Mouse (Mus musculus) ES-E14 (cell line): ENCODE results near the gene Camk2n1.

ENCODE experiments used
- CHD2 ChIP-seq: IDR thresholded peaks from 2 replicates; pipeline ENCODE4 v1.6.1; 2014; ENCODE audit warnings: mild to moderate bottlenecking, low read depth, low read length, inconsistent platforms
- ZC3H11A ChIP-seq: IDR thresholded peaks from 2 replicates; pipeline ENCODE4 v1.6.1; 2012; ENCODE audit warnings: low read depth, mild to moderate bottlenecking, inconsistent platforms, low read length, borderline replicate concordance
- ZNF384 ChIP-seq: IDR thresholded peaks from 2 replicates; pipeline ENCODE4 v1.6.1; 2012; ENCODE audit warnings: low read depth, low read length, inconsistent platforms

DNA sequence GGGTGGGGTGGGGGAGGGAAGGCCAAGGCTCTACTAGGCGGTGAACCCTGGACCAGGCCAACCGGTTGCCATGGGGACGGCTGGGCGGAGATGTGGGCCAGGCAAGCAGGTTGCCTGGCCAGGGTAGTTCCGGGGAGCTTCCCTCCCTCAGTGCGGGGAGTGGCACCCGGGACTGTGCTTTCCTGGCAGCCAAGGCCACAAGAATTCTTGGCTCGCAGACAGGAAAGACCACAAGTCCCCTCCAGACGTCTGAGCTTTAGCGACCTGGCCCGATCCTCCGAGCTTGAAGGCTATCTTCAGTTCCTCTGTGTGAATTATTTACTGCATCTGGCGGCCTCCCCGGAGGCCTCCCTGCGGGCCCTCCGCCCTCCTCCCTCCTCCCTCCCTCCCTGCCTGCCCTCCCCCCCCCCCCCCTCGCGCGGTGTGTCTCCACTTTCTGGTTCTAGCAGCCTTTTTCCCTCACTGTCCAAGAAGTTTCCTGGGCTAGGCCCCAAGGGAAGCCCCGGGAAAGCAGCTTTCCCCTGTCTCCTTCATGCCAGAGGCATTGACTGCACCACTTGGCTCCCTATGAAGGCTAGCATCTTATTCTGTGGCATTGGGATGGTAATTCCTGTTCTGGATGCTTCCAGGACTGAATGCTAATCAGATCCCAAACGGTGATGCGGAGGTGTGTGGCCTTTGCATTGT lies 10.7 kb downstream of the Camk2n1 start:
- TF ChIP-seq ZNF384 (no peak), CHD2 (no peak), ZC3H11A (no peak)
